Mouse (Mus musculus): ENCODE results near the gene Miip. TPM values are rescaled to one million over a fixed set of nuclear protein-coding genes. Genes with fewer than 3 reads are reported as not detected.
"Not testable (repeated sequence)": the region's sequence is repeated elsewhere in the genome, so short reads cannot be mapped to it uniquely, and the experiment has no call there.

Gene Miip
- total RNA-seq, 1 experiment: 6.3 TPM

DNA sequence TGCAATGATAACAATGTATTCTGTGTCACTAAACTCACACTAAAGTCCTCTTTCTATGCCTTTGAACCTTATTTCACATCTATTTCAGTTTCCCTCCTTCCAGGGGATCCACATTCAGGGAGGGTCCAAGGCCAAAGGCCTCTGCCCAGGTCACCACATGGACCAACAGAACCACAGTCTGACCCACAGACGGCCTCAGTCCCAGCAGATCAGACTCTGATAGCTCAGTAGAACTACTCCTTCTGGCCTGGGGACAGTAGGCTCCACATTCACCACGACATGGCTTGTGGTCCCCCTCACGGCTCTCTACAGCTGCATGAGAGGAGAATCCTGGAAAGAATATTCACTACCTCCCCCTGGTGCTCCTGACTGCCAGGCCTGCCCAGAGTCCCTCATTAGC lies 25.7 kb downstream of the Miip start:
- H3K27ac ChIP-seq (ENCODE audit: insufficient read depth, low read depth, low read length, poor library complexity, severe bottlenecking): no peak overlapping the region
- no peaks in the 10 kb centered on the region for H3K4me1 ChIP-seq (ENCODE audit: control insufficient read depth in 2 of 2, insufficient read depth in 2 of 2, low read length in 2 of 2, poor library complexity in 1 of 2)
- no peak overlapping the region for H3K9ac ChIP-seq (ENCODE audit: insufficient read depth, low read depth, low read length, poor library complexity, severe bottlenecking)
- no peak for DNase-seq (ENCODE audit: low read depth, low spot score)
- H3K9me3 ChIP-seq (ENCODE audit: control insufficient read depth, insufficient read depth, low read depth, low read length): no peaks in the 10 kb centered on the region
- TF ChIP-seq ZC3H11A (IDR thresholded peaks at IDR 0.05; ENCODE audit: borderline replicate concordance, low read depth, low read length) (no peak), HCFC1 (IDR thresholded peaks at IDR 0.05; ENCODE audit: borderline replicate concordance, insufficient read depth, low read length) (no peak), CHD2 (IDR thresholded peaks at IDR 0.05; ENCODE audit: low read depth, low read length) (no peak), MAFK (IDR thresholded peaks at IDR 0.05; ENCODE audit: insufficient read depth, low read depth, low read length) (no peak), ZNF384 (IDR thresholded peaks at IDR 0.05; ENCODE audit: low read depth, low read length) (no peak)
- no peak overlapping the region for H3K4me3 ChIP-seq (ENCODE audit: insufficient read depth in 1 of 2, low read depth in 1 of 2, low read length in 2 of 2, poor library complexity in 1 of 2, severe bottlenecking in 1 of 2)
- no peaks in the 10 kb centered on the region for H3K36me3 ChIP-seq (ENCODE audit: control insufficient read depth, insufficient read depth, low read length, poor library complexity, severe bottlenecking)
- in situ Hi-C loops (cut with MboI; ENCODE audit: low sequenced_read_pairs in 2 of 2, unreplicated experiment in 2 of 2): no loop called here

DNA sequence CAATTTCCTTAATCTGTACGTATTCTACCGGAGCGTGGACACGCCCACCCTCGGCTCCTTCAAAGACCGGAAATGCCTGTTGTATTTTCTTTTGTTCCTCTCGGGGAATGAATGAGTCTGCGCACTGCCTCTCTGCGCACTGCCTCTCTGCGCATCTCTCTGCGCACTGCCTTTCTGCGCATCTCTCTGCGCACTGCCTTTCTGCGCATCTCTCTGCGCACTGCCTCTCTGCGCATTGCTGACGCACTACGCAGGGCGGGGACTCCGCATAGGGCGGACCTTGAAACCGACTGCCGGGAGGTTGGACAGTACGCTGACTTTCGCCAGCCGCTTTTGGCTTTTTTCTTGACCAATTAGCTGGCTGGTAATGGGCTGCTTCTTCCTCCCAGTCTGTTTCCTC lies 29.3 kb downstream of the Miip start:
- H3K36me3 ChIP-seq (ENCODE audit: control insufficient read depth, insufficient read depth, low read length, poor library complexity, severe bottlenecking); H3K9me3 ChIP-seq (ENCODE audit: control insufficient read depth, insufficient read depth, low read depth, low read length); in situ Hi-C loops (cut with MboI; ENCODE audit: low sequenced_read_pairs in 2 of 2, unreplicated experiment in 2 of 2); DNase-seq (ENCODE audit: low read depth, low spot score); H3K4me1 ChIP-seq (ENCODE audit: control insufficient read depth in 2 of 2, insufficient read depth in 2 of 2, low read length in 2 of 2, poor library complexity in 1 of 2); H3K4me3 ChIP-seq (ENCODE audit: insufficient read depth in 1 of 2, low read depth in 1 of 2, low read length in 2 of 2, poor library complexity in 1 of 2, severe bottlenecking in 1 of 2); H3K9ac ChIP-seq (ENCODE audit: insufficient read depth, low read depth, low read length, poor library complexity, severe bottlenecking); H3K27ac ChIP-seq (ENCODE audit: insufficient read depth, low read depth, low read length, poor library complexity, severe bottlenecking): not testable (repeated sequence)

DNA sequence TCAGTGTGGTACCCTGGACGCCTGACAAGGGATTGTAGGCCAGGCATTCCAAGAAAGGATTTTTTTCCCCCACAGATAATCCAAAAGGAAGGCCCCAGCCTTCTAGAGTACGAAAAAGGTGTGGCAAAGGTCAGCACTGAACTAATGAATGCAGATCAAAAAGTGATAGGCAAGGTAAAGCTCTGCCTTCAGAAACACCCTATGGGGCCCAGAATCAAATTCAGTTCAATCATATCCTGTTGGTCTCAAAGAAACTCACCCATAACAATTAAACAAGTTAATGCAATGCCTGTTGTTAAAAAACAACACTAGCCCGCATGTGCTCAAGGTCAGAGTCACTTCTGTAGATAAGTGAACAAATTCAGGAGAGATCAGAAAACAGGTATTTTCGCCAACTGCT lies 44.2 kb downstream of the Miip start:
- Histone ChIP-seq H3K27ac (ENCODE audit: insufficient read depth, low read depth, low read length, poor library complexity, severe bottlenecking) (no peak overlapping the region), H3K36me3 (ENCODE audit: control insufficient read depth, insufficient read depth, low read length, poor library complexity, severe bottlenecking) (no peaks in the 10 kb centered on the region), H3K4me1 (ENCODE audit: control insufficient read depth in 2 of 2, insufficient read depth in 2 of 2, low read length in 2 of 2, poor library complexity in 1 of 2) (no peaks in the 10 kb centered on the region), H3K9ac (ENCODE audit: insufficient read depth, low read depth, low read length, poor library complexity, severe bottlenecking) (no peak overlapping the region), H3K4me3 (ENCODE audit: insufficient read depth in 1 of 2, low read depth in 1 of 2, low read length in 2 of 2, poor library complexity in 1 of 2, severe bottlenecking in 1 of 2) (no peak overlapping the region), H3K9me3 (ENCODE audit: control insufficient read depth, insufficient read depth, low read depth, low read length) (peaks cover 5% of the 10 kb centered on the region)
- TF ChIP-seq MAFK (IDR thresholded peaks at IDR 0.05; ENCODE audit: insufficient read depth, low read depth, low read length) (no peak), ZNF384 (IDR thresholded peaks at IDR 0.05; ENCODE audit: low read depth, low read length) (no peak), HCFC1 (IDR thresholded peaks at IDR 0.05; ENCODE audit: borderline replicate concordance, insufficient read depth, low read length) (no peak)
- DNase-seq (ENCODE audit: low read depth, low spot score): no peak
- in situ Hi-C loops (cut with MboI; ENCODE audit: low sequenced_read_pairs in 2 of 2, unreplicated experiment in 2 of 2): loop anchor here in 1 of 2 experiments (25.0 kb wide), 1 partner anchor 387 kb away; no protein-coding TSS in a partner anchor

DNA sequence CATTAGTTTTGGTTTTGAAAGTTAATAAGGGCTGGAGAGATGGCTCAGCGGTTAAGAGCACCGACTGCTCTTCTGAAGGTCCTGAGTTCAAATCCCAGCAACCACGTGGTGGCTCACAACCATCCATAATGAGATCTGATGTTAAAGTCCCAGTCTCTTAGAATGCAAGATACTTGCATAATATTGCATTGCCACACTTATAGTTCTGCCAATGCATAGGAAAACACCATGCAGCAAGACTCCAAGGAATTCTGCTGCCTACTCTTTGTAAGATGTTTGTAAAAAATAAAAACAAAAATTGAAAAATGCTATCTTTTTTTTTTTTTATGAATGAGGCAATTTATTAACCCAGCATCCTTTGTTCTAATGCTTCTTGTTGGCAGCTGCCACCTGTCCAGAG lies 47.2 kb downstream of the Miip start:
- H3K9me3 ChIP-seq (ENCODE audit: control insufficient read depth, insufficient read depth, low read depth, low read length): not testable (repeated sequence)

DNA sequence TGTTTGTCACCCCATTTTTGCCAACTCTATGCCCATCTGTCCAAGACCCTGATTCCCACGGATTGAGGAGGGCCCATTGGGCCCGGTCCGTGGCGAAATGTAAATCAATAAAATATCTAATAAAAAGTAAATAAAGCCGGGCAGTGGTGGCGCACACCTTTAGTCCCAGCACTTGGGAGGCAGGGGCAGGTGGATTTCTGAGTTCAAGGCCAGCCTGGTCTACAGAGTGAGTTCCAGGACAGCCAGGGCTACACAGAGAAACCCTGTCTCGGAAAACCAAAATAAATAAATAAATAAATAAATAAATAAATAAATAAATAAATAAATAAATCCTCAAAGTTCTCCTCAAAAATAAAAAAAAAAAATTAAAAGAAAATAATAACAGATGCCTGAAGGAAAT lies 49.0 kb downstream of the Miip start:
- H3K27ac ChIP-seq (ENCODE audit: insufficient read depth, low read depth, low read length, poor library complexity, severe bottlenecking); H3K36me3 ChIP-seq (ENCODE audit: control insufficient read depth, insufficient read depth, low read length, poor library complexity, severe bottlenecking); H3K4me1 ChIP-seq (ENCODE audit: control insufficient read depth in 2 of 2, insufficient read depth in 2 of 2, low read length in 2 of 2, poor library complexity in 1 of 2); H3K9ac ChIP-seq (ENCODE audit: insufficient read depth, low read depth, low read length, poor library complexity, severe bottlenecking); H3K9me3 ChIP-seq (ENCODE audit: control insufficient read depth, insufficient read depth, low read depth, low read length); H3K4me3 ChIP-seq (ENCODE audit: insufficient read depth in 1 of 2, low read depth in 1 of 2, low read length in 2 of 2, poor library complexity in 1 of 2, severe bottlenecking in 1 of 2); DNase-seq (ENCODE audit: low read depth, low spot score): not testable (repeated sequence)
- in situ Hi-C loops (cut with MboI; ENCODE audit: low sequenced_read_pairs in 2 of 2, unreplicated experiment in 2 of 2): loop anchor here (10.0 to 25.0 kb wide), 2 partner anchors 382 to 385 kb away; no protein-coding TSS in a partner anchor

More for the DNA sequence above, 47.2 kb downstream of the Miip start:
- in situ Hi-C loops (cut with MboI; ENCODE audit: low sequenced_read_pairs in 2 of 2, unreplicated experiment in 2 of 2): loop anchor here in 1 of 2 experiments (25.0 kb wide), 1 partner anchor 384 kb away; no protein-coding TSS in a partner anchor
- DNase-seq (ENCODE audit: low read depth, low spot score); H3K4me1 ChIP-seq (ENCODE audit: control insufficient read depth in 2 of 2, insufficient read depth in 2 of 2, low read length in 2 of 2, poor library complexity in 1 of 2); H3K27ac ChIP-seq (ENCODE audit: insufficient read depth, low read depth, low read length, poor library complexity, severe bottlenecking); H3K4me3 ChIP-seq (ENCODE audit: insufficient read depth in 1 of 2, low read depth in 1 of 2, low read length in 2 of 2, poor library complexity in 1 of 2, severe bottlenecking in 1 of 2); H3K36me3 ChIP-seq (ENCODE audit: control insufficient read depth, insufficient read depth, low read length, poor library complexity, severe bottlenecking); H3K9ac ChIP-seq (ENCODE audit: insufficient read depth, low read depth, low read length, poor library complexity, severe bottlenecking): not testable (repeated sequence)

Measured in ES-E14 (cell line).